Mouse (Mus musculus) Muller cell, postnatal 12 days (primary cell): Measurements from ENCODE around the gene Hectd4.
"Not testable (repeated sequence)": the region's sequence is repeated elsewhere in the genome, so short reads cannot be mapped to it uniquely, and the experiment has no call there.

Experiments used
- DNase-seq: peaks from one replicate; pipeline ENCODE4 v3.0.0-alpha.2; 2015; ENCODE audit errors: inconsistent ontology term

Gene Hectd4

GRCm38 (mm10) chr5:121219980-121220731 lies at the start of gene Hectd4:
Gene Hectd4, plus strand, starts transcription at chr5:121220219.
- DNase-seq: peak; percentile 97

GRCm38 (mm10) chr5:121172835-121173234 lies 47.2 kb upstream of the Hectd4 start:
- no peak for DNase-seq

GRCm38 (mm10) chr5:121179077-121179857 lies 40.8 kb upstream of the Hectd4 start:
- DNase-seq: no peak

- peak; percentile 26 for DNase-seq
Observed at GRCm38 (mm10) chr5:121183269-121183668, 36.8 kb upstream of the Hectd4 start.

- no peak for DNase-seq
Observed at GRCm38 (mm10) chr5:121184375-121184774, 35.6 kb upstream of the Hectd4 start.

- DNase-seq: no peak
Observed at GRCm38 (mm10) chr5:121184945-121185551, 35.0 kb upstream of the Hectd4 start.

- no peak for DNase-seq
Observed at GRCm38 (mm10) chr5:121187580-121188001, 32.4 kb upstream of the Hectd4 start.

GRCm38 (mm10) chr5:121188265-121188664 lies 31.8 kb upstream of the Hectd4 start:
- DNase-seq: no peak

GRCm38 (mm10) chr5:121189182-121189581 lies 30.8 kb upstream of the Hectd4 start:
- no peak for DNase-seq

- no peak for DNase-seq
Observed at GRCm38 (mm10) chr5:121190210-121190835, 29.7 kb upstream of the Hectd4 start.

GRCm38 (mm10) chr5:121190836-121191583 lies 29.0 kb upstream of the Hectd4 start, which contains the start of gene Ptpn11:
Gene Ptpn11, minus strand, starts transcription at chr5:121191397.
- DNase-seq: peak; percentile 90

- DNase-seq: no peak
Observed at GRCm38 (mm10) chr5:121191584-121191906, 28.5 kb upstream of the Hectd4 start.

- no peak for DNase-seq
Observed at GRCm38 (mm10) chr5:121194173-121194572, 25.8 kb upstream of the Hectd4 start.

- no peak for DNase-seq
Observed at GRCm38 (mm10) chr5:121196764-121197163, 23.3 kb upstream of the Hectd4 start.

- DNase-seq: no peak
Observed at GRCm38 (mm10) chr5:121197337-121197736, 22.7 kb upstream of the Hectd4 start.

GRCm38 (mm10) chr5:121198376-121198775 lies 21.6 kb upstream of the Hectd4 start:
- DNase-seq: no peak

GRCm38 (mm10) chr5:121201739-121202138 lies 18.3 kb upstream of the Hectd4 start:
- no peak for DNase-seq

- DNase-seq: no peak
Observed at GRCm38 (mm10) chr5:121202467-121202866, 17.6 kb upstream of the Hectd4 start.

- DNase-seq: peak; percentile 83
Observed at GRCm38 (mm10) chr5:121204132-121205089, 15.6 kb upstream of the Hectd4 start, which contains the start of gene Rpl6. Gene Rpl6, plus strand, starts transcription at chr5:121204481.

GRCm38 (mm10) chr5:121205537-121206130 lies 14.4 kb upstream of the Hectd4 start:
- DNase-seq: not testable (repeated sequence)
